Mouse (Mus musculus): ENCODE measurements at regions not wholly inside any gene's neighbourhood (a gene's known extent, or its start where the extent isn't known, plus 50 kb on each side); places are given as distances from the start of the nearest gene placed in this dataset.

DNA sequence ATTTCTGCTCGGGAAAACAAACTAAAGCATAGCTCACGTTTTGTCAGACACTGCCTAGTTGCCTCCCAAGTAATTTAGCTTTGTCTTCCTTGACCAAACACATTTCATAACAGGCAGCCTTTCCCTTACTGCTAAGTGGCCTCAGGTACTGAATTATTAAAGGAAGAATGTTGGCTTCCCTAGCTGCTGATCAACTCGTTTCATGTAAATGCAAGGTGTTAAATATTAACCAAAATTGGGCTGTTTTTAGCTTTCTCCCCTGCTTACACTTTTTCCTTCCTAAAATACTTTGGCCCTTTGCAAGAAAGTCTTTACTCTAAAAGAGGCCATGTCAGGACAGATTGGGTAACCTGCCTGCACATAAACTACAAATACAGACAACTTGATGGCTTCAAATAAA, 265.4 kb downstream of the Pmp22 start:
- DNase-seq (ENCODE audit: low read depth, low spot score) = no peak

DNA sequence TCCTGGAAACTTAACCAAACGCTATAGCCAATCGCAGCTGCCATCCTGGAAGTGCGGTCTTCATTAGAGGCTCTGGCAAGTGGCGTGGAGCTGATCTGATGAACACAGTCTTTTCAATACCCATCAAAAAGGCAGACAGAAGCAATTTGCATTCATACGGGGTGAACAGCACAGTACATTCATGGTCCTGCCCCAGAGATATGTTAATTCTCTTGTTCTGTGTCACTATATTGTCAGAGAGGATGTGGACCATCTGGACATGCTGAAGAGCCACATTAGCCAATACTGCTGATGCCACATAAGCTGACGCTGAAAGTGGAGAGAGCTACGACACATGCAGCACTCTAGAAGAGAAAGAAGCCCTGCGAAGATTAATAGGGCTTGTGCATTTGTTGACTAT, 267.6 kb downstream of the Pmp22 start:
- no peak for DNase-seq (ENCODE audit: low read depth, low spot score)

DNA sequence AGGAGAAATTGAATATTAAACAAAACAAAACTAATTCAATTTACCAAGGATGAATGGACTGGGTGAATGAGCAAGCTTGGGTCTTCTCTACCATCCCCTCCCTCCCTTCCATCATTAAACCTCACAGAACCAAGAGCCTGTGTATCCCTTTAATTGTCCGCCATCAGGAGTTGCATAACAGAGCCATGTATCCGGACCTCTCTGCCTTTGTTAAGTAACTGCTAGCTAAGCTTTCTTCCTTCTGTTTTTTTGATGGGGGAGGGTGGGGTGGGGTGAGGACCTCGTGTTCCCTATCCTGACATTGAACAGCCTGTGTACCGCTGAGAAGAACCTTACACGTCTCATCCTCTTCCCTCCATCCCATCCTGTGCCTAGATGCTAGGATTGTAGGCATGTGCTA, 274.0 kb downstream of the Pmp22 start:
- DNase-seq (ENCODE audit: low read depth, low spot score) = no peak

DNA sequence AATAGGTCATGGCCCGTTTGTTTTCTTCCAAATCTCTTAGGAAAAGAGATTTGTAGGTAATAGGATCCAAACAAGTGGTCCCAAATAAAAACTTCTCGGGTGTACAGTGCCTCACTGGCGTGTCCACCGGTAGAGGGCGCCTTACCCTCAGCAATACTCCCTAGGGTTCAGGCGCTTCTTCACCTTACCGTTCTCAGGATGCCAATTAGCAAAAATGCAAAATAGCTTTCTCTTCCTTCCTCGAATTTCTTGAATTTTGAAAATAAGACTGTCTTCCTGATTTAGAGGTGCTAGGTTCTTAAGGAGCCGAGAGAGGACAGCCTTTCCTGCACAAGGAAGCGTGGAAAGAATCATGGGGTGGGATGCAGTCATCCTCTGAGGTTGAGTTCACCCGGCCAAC, 275.9 kb downstream of the Pmp22 start:
- peak; percentile 39 for DNase-seq (ENCODE audit: low read depth, low spot score)

DNA sequence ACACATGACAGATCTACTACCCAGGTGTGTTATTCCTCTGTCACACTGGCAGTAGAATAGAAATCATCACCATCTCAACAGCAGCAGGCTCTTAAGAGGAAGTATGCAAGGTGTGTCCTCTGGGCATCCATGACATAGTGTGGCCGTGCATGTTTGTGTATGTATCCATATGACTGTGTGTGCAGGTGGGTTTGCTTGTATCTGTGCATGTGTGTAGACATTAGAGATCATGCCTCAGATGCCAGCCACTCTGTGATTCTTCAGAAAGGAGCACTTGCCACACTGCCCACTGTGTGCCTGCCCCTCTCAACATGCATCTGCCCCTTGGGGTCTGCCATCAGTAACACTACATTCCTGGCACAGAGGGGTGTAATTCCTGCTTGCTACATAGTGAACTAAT, 280.6 kb downstream of the Pmp22 start:
- DNase-seq (ENCODE audit: low read depth, low spot score) = no peak

DNA sequence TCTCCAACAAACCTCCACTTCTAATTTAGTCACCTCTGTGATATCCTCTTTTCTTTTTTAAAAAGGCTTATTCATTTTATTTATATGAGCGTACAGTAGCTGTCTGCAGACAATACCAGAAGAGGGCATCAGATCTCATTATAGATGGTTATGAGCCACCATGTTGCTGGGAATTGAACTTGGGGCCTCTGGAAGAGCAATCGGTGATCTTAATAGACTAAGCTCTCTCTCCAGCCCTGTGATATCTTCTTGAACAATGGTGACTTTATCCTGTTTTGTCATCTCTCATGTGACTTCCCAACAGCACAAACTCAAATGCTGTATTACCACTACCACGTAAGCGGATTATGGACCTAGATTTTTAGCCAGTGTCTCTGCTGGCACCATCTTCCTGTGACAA, 282.1 kb downstream of the Pmp22 start:
- DNase-seq (ENCODE audit: low read depth, low spot score) = no peak

DNA sequence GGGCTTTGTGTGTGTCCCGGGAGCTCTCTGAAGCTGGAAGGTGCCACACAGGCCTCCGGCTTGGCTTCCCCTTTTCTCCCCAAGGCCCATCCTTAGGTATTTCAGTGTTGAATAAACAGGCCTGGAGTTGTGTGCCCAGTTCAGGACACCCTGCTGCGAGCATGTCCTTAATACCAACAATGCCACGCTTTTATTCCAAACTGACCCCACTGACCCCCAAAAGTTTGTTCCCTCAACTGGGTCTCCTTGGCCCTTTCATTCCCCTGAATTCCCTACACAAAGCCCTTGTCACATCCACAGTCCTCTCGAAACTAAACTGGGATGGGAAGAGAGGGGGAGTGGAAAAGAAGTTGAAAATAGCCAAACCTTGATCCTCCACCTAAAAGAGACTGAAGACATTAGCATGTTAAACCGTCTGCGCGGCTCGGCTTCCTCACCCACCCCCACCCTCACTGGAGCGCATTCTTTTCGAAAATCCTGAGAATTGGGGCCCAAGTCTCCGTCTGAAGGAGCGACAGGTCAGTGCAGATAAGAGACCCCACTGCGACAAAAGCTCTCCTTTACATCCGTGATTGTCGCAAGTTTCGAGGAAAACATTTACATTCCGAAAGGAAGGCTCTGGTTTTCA, 283.7 kb downstream of the Pmp22 start:
- DNase-seq (ENCODE audit: low read depth, low spot score) = no peak

DNA sequence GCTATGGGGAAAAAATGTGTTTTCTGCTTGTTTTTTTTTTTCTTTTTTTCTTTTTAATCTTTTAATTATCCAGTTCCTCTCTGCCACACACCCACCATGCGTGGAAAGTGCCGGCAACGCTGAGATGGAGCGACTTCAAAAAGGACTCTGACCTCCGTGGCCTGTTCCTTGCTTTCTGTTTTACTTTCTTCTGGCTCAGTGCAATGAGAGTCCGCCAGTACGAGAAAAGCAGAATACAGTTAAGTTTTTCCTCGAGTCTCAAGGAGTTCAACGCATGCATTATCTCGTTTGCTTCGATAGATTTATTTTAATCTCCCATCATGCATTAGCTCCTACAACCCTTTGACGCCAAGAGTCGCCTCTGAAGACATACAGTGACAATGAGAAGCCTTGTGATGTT, 284.3 kb downstream of the Pmp22 start:
- no peak for DNase-seq (ENCODE audit: low read depth, low spot score)

DNA sequence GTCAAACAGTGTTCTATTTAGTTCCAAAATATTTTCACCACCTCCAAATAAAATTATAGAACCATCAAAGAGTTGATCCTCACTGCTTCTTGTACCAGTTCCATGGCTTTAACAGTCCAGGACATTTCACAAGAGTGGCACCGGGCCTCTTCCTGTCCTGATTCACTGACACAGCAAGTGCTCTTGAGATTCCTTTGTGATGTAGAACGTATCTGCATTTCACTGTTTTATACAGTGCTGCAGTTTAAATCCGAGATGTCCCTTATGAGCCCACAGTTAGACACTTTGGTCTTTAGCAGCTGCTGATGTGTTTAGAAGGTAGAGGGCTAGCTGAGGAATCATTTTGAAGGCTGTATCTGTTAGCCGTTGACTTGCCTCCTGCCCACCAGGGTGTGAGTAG, 284.8 kb downstream of the Pmp22 start:
- no peak for DNase-seq (ENCODE audit: low read depth, low spot score)

DNA sequence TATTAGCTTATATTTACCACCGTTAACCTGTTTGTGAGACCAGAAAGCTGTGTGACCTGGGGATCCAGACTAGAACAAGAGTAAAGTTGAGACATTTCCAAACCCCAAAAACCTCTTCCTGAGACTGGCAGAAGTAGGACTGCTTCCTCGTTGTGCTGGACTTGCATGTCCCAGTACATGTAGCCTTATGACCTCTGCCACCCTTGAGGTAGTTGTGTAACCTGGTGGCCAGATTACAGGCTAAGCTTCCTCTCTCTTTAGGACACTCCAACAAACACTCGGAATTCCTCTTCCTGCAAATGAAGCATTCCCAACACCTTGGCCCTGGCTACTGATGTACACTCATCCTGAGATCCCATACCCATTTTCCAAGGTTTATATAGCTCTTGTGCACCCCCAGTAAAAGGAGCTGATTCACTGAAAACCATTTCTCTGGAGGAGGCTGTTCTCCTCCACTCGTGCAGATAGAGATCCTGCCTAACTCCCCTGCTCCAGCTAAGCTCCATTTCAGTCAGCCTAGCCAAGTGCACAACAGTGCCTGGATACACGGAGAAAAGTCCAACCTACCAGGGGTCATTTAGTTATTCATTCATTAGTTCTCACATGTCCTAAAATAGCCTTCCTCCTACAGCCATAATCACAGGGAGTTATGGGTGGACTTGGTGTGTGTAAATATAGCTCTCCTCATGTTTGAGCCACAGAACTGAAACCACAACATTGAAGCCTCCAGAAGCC, 289.4 kb downstream of the Pmp22 start:
- DNase-seq (ENCODE audit: low read depth, low spot score) = no peak

DNA sequence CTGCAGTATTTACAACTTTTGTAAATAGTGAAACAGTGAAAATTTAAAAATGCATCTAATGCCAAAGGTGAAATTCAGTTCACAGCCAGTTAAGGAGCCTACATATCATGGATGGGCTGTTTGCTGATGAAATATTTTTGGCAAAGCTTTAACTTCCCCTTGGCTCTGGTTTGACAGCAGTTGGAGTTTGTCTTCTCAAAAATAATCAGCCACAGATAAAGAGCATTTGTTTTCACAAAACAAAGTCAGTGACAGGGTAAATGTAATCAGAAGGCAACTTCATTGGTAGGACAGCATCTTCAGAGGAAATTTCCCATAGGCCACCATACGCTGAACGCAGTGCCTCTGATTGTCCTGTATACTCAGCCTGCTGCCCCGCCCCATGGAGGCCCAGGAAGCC, 291.6 kb downstream of the Pmp22 start:
- no peak for DNase-seq (ENCODE audit: low read depth, low spot score)

DNA sequence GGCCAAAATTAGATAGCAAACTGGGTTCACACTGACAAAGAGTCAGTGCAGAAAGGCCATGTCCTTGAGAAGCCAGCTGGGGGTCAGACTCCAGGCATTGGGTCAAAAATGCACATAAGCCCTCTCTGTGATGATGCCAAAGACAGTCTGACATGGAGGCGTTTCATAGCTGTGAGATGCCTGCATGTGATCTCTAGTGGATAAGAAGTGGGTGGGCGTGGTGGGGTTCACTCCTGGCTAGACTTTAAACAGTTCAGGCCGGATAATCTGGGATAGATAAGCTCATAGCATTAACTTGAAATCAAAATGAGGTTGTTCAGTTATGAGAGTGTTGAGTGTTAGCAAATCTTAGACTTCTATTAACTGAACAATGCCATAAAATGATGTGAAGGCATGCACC, 293.3 kb downstream of the Pmp22 start:
- no peak for DNase-seq (ENCODE audit: low read depth, low spot score)

DNA sequence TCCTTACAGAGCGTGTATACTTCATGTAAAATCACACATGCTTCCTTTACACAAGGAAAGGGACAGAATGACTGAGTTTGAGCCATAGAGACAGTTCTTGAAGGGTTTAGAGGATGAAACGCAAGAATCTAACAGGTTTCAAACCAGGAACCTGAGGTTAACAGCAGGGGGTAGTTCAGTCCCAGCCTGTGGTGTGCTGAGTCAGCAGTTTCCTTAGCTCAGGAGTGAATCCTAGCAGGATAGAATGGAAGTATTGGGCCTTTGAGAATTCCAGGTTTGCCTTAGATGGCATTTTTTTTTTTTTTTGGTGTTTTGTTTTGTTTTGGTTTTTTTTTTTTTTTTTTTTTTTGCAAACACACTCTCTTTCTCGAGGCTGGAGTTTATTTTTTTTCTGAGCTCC, 295.5 kb downstream of the Pmp22 start:
- DNase-seq (ENCODE audit: low read depth, low spot score) = no peak

DNA sequence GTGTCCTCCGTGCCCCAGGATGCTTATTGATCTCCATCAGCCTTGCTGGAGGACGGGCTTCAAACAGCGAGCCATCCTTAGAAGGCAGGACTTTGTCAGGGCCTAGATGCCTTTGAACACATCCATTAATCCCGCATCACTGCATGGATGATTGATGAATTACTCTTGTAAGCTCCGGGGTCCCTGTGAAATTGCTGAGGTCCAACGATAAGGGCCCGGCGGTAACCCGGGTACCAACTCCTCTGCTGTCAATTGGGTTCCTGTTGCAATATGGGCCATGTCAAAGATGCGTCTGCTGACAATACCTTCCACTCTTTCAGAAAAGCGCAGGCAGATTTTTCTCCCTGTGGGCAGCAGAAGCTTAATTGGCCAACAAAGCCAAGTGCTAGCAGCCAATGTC, 297.0 kb downstream of the Pmp22 start:
- DNase-seq (ENCODE audit: low read depth, low spot score) = no peak

DNA sequence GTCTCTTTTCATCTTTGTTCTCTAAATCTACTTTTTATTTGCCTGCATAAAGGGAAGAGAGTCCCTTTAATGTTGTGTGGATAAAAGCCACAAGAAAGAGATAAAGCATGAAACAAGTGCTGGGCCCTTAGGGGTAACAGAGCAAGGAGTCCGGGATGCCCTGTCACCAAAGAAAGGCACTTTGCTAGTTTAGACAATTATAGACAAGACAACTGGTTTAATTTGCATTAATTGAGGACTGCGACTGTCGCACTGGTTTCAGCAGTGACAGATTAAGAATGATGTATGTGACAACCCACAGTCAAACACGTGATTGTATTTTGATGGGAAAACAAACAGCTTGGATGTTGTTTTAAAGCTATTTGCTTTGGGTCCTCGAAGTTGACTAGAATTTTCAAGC, 325.0 kb downstream of the Pmp22 start:
- no peak for DNase-seq (ENCODE audit: low read depth, low spot score)

DNA sequence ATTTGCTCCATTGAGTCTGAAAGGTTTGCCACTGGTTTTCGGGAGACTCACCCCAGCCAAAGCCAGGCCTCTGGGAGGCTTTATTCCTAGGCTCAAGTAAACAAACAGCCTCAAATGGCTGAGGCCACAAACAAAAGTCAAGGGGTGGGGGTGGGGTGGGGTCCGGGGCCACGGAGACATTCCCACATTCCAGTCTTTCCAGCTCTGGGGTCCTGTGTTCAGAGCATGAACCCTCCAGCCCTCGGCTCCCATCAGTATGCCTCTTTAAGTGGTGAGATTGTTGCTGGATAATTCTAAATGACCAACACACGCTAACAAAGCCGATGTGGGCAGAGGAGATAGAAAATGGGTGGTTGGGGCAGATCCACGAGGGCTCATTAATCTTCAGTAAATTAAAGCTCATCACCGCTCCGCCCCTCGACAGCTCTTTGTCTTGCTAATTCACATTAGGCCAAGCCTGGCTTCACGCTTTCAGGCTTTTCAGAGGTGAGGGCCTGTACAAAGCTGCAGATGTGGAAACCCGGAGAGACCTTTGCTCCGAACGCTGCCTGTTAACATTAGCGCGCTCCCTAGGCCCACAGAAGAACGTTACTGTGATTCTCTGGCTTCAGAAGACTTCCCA, 326.2 kb downstream of the Pmp22 start:
- no peak for DNase-seq (ENCODE audit: low read depth, low spot score)

DNA sequence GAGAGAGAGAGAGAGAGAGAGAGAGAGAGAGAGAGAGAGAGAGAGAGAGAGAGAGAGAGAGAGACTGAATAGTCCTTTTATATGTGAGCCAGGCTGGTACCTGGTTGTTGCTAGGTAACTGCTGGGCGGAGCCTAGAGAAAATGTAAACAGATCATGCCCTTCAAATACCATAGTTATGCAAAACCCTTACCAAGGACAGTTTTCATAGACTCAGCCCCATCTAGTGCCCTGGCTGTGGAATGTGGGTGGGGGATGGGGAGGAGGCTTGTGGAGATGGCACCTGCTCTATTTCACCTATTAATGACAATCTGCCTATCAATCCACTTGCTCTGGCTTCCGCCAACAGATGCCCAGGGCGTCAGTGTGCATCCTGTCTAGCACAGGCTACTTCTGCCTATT, 327.6 kb downstream of the Pmp22 start:
- DNase-seq (ENCODE audit: low read depth, low spot score) = no peak

DNA sequence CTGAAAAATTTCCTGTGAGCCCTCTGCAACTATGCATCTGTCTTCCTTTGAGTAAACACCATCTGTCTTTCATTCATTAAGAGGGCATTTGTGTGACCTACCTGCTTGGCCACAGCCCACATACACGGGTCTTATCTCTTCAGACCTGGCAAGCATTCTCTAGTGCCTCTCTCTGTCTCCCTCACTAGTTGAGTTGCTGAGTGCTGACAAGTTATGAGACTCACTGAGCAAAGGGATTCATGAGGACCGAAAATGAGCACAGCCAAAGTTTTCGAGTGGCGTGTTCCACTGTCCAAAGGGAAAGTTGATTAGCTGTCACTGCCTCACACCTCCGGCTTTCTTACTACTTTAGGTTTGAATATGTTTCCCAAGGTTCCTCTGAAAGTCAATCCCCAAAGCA, 328.5 kb downstream of the Pmp22 start:
- DNase-seq (ENCODE audit: low read depth, low spot score) = no peak

DNA sequence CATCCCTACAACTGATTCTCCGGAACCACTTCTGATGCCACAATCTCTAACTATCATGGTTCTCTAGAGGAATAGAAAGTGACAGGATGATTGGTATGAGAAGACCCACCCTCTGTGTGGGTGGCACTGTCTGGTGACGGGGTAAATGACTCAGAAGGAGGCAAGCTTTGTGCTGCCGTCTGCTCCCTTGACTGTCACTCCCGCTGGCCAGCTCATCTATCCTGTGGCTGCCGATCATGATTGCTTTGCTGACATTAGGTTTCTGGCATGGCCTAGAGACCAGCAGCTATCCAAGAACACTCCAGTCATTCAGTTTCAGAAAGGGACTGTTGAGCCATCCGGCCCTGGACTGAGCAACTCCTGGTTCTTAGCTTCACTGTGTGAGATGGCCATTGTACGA, 331.4 kb downstream of the Pmp22 start:
- DNase-seq (ENCODE audit: low read depth, low spot score) = no peak

DNA sequence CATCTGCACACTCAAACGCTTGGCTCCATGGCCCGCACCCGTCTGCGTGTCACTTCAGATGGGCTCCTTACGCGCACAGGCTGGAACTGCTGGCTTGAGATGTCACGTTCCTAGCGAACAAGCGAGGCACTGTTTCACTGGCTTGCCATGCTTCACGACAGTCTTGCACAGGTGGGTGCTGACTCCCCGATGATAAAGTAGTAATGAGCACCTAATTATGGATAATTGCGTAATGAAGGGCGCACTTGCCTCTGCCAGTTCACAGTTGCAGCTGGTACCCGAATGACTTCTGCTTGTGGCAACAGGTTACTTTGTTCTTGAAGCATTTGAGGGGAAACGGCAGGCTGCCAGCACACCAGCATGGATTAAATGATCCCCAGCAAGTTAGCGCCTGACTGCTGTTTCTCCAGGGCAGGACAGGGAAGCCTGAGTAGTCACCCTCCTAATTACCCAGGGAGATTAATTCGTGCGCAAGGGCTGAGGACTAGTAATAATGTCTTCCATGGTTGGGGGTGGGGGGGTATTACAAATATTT, 335.1 kb downstream of the Pmp22 start:
- DNase-seq (ENCODE audit: low read depth, low spot score) = no peak

DNA sequence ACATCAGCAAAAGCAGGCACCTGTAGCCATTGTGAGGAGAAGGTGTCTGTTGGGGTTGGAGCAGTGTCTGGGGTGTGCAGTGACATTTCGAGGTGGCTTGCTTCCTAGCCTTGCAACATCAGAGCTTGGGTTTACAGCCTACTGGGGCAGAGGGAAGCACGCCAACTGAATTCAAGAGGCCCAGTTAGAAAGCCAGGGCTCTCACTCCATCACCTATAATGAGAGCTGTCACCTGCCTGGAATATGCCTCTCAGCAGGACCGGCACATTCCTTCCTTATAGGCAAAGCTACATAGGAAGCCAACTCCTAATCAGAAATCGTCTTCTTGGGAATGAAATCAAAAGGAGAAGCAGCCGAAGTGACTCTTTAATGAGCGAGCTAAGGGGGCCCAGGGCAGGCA, 337.2 kb downstream of the Pmp22 start:
- no peak for DNase-seq (ENCODE audit: low read depth, low spot score)

DNA sequence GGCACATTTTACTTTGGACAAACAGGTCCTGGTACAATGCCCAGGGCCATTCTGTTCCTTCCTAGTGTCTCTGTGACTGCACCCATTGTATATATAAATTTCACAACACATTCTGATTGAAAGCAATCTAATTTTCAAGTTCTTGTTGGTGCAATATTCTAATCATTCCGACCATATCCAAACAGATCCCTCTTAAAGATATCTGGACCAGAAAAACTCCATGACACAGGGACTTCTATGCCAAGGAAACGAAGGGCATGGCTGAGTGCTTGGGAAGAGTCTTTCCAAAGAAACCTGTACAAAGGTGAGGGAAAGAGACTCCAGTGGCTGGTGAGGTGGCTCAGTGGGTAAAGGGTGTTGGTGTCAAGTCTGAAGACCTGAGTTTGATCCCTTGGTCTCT, 337.8 kb downstream of the Pmp22 start:
- no peak for DNase-seq (ENCODE audit: low read depth, low spot score)

DNA sequence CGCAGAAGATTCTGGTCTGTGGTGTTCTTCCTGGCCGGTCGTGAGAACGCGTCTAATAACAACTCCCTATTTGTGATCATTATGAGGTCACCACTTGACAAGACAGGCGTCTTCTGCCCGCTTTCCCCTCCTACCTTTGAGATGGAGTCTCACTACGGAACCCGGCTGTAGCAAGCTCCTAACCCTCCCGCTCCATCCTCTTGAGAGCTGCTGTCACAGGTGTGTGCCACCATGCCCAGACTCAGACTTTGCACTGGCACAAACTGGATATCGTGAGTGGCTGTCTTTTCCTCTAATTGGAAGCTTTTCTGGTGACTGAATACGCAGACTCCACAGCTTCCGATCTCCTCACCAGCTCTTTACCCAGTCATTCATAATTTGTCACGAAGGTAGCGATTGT, 346.0 kb downstream of the Pmp22 start:
- no peak for DNase-seq (ENCODE audit: low read depth, low spot score)
